Mouse (Mus musculus): Measurements from ENCODE around the gene Arl3.

- no peak for TF ChIP-seq CTCF (IDR thresholded peaks at IDR 0.05; ENCODE audit: control insufficient read depth, insufficient read depth, insufficient read length)
- TF ChIP-seq MYOD1 (IDR thresholded peaks at IDR 0.05; ENCODE audit: control insufficient read depth, insufficient read length, low read depth): no peak
- no peak for TF ChIP-seq MAX (IDR thresholded peaks at IDR 0.05)
- TF ChIP-seq MYOG (IDR thresholded peaks at IDR 0.05; ENCODE audit: control insufficient read depth, extremely low read depth, insufficient read length): no peak
- TF ChIP-seq USF1 (IDR thresholded peaks at IDR 0.05; ENCODE audit: low read depth): no peak
Measured at GRCm38 (mm10) chr19:46572548-46572947, 450 bp downstream of the Arl3 start.

All from C2C12 (cell line).